ENCODE assay signal across 11 mouse cellular contexts in the genomic region with DNA sequence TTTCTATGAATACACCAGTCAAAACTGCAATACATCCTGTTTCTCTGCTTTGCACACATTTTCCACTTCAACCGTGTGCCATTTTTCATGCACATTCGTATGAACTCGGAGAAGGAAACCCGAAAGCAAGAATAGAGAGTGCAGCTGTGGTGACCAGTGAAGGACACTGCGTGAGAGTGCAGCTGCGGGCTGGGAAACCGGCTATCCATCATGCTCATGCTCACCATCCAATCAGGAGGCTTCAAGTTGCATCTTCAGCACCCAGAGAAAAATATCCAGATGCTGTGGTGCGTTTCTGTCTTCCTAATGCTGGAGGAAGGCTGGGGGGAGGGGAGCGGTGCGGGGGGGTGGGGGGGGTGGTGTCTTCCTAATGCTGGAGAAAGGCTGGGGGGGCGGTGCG. TPM values are rescaled to one million over a fixed set of nuclear protein-coding genes. Genes with fewer than 3 reads are reported as not detected.
A peak's percentile ranks its signal among the peaks of the same experiment; 100 is the strongest.
DNase-seq lines count a peak whose midpoint lies in the region; ATAC-seq lines count a peak whose summit lies in the region.
"Had no signal": no experiment of that assay in that cellular context is flagged by ENCODE, and none has a peak within 500 bp of the region (broad histone marks: within the 10 kb centered on the region; RNA-seq: fewer than 3 reads in every experiment).

No protein-coding gene starts in this region.

- H3K4me2 ChIP-seq in hindbrain, embryonic 12.5 days (replicated peaks) = peak overlapping the region; percentile 49
- peak overlapping the region; percentile 53 for H3K4me2 ChIP-seq in midbrain, embryonic 13.5 days (replicated peaks)

- H3K27me3 ChIP-seq in hindbrain, embryonic 12.5 days = peaks cover 34% of the 10 kb centered on the region
- peaks cover 29% of the 10 kb centered on the region for H3K27me3 ChIP-seq in midbrain, embryonic 13.5 days

- no peaks in the 10 kb centered on the region for H3K9me3 ChIP-seq in hindbrain, embryonic 12.5 days (replicated peaks)
- H3K9me3 ChIP-seq in midbrain, embryonic 13.5 days = no peaks in the 10 kb centered on the region

- peak overlapping the region; percentile 55; the same call in 1 of the 2 replicates for H3K27ac ChIP-seq in hindbrain, embryonic 12.5 days
- no peak overlapping the region for H3K27ac ChIP-seq in midbrain, embryonic 13.5 days

- WGBS in hindbrain, embryonic 12.5 days = 22% methylated on average over 10 of the region's 12 CpGs
- WGBS in midbrain, embryonic 13.5 days = 34% methylated on average over 10 of the region's 12 CpGs

- H3K36me3 ChIP-seq in hindbrain, embryonic 12.5 days = no peaks in the 10 kb centered on the region
- H3K36me3 ChIP-seq in midbrain, embryonic 13.5 days = no peaks in the 10 kb centered on the region

- no peak overlapping the region for H3K9ac ChIP-seq in hindbrain, embryonic 12.5 days
- H3K9ac ChIP-seq in midbrain, embryonic 13.5 days (replicated peaks) = no peak overlapping the region

- ATAC-seq in hindbrain, embryonic 12.5 days (ENCODE audit: low FRiP score) = peak; percentile 57; the same call in 1 of the 2 replicates
- no peak for ATAC-seq in midbrain, embryonic 13.5 days
- ATAC-seq in monocyte, adult 5-6 weeks (replicated peaks; ENCODE audit: insufficient number of reproducible peaks, low FRiP score, low TSS enrichment, poor library complexity, severe bottlenecking) = no peak
- ATAC-seq: intestine, embryonic 16.5 days; lung, postnatal 0 days had no signal

- peak; percentile 56 for DNase-seq in brain, adult 2 months (ENCODE audit: low read depth, low spot score)
- DNase-seq in embryo, embryonic 11 days = peak; percentile 58
- no peak for DNase-seq in spleen, postnatal 10 days (ENCODE audit: low spot score in 2 of 2)
- DNase-seq in left cerebral cortex, adult 18-20 months (ENCODE audit: low spot score in 2 of 2) = no peak
- DNase-seq in liver = no peak

- H3K4me1 ChIP-seq in hindbrain, embryonic 12.5 days = peaks cover 40% of the 10 kb centered on the region
- H3K4me1 ChIP-seq in midbrain, embryonic 13.5 days (replicated peaks) = peaks cover 47% of the 10 kb centered on the region

- peak overlapping the region; percentile 17 for H3K4me3 ChIP-seq in hindbrain, embryonic 12.5 days
- H3K4me3 ChIP-seq in midbrain, embryonic 13.5 days (replicated peaks) = no peak overlapping the region
- H3K4me3 ChIP-seq: erythroblast, embryonic 14.5 days had no signal

RNA-seq across cellular contexts. Expression of a gene that starts 3.5 kb away (rescaled TPM):
- 16.2 and 20.2 TPM in 2 replicates for polyA plus RNA-seq in hindbrain, embryonic 12.5 days (2016; fragmentation: Nextera tagmentation; extraction: Ambion mirVana)
- polyA plus RNA-seq in midbrain, embryonic 13.5 days (2015; fragmentation: Nextera tagmentation; extraction: Ambion mirVana) = 8.6 and 9.7 TPM in 2 replicates
- total RNA-seq in monocyte, adult 5-6 weeks (2017) = 24.7 to 80.2 TPM (median 33.5 TPM) in 3 replicates
- under 1 TPM; 0.35 to 0.37 TPM for total RNA-seq in left cerebral cortex, adult 18-20 months (2021)

Comparison
In these comparisons a context has a peak if more than half of its experiments do, and no peak if none do; other contexts are left out.
1. DNase-seq: peak in brain, adult 2 months (single experiment) and embryo, embryonic 11 days (single experiment); none in spleen, postnatal 10 days (0 of 2), left cerebral cortex, adult 18-20 months (0 of 2) and liver (single experiment).
2. RNA of a gene that starts 3.5 kb away (total RNA-seq): 24.7 to 80.2 TPM in monocyte, adult 5-6 weeks; 0.35 to 0.37 TPM in left cerebral cortex, adult 18-20 months; every median in the first group is over 10 times any median in the second.